Mouse (Mus musculus): ENCODE data around the gene Mtmr10.

Gene Mtmr10

GRCm38 (mm10) chr7:64287414-64288091, at the start of gene Mtmr10:
Gene Mtmr10 (plus strand): TSS chr7:64287653.
- peak; percentile 97 for DNase-seq

- DNase-seq = no peak
Observed at GRCm38 (mm10) chr7:64237747-64238146, 49.7 kb upstream of the Mtmr10 start.

- no peak for DNase-seq
Observed at GRCm38 (mm10) chr7:64238410-64239086, 48.9 kb upstream of the Mtmr10 start.

GRCm38 (mm10) chr7:64239138-64239805, 48.2 kb upstream of the Mtmr10 start:
- no peak for DNase-seq

GRCm38 (mm10) chr7:64239806-64240315, 47.6 kb upstream of the Mtmr10 start:
- no peak for DNase-seq

- no peak for DNase-seq
Observed at GRCm38 (mm10) chr7:64242424-64242823, 45.0 kb upstream of the Mtmr10 start.

- DNase-seq = no peak
Observed at GRCm38 (mm10) chr7:64244371-64244770, 43.1 kb upstream of the Mtmr10 start.

GRCm38 (mm10) chr7:64246713-64247112, 40.7 kb upstream of the Mtmr10 start:
- DNase-seq = no peak

GRCm38 (mm10) chr7:64248352-64248751, 39.1 kb upstream of the Mtmr10 start:
- no peak for DNase-seq

GRCm38 (mm10) chr7:64249715-64250114, 37.7 kb upstream of the Mtmr10 start:
- DNase-seq = no peak

- no peak for DNase-seq
Observed at GRCm38 (mm10) chr7:64250417-64250816, 37.0 kb upstream of the Mtmr10 start.

GRCm38 (mm10) chr7:64253736-64254135, 33.7 kb upstream of the Mtmr10 start:
- no peak for DNase-seq

- no peak for DNase-seq
Observed at GRCm38 (mm10) chr7:64265502-64266279, 21.8 kb upstream of the Mtmr10 start.

GRCm38 (mm10) chr7:64266587-64266986, 20.9 kb upstream of the Mtmr10 start:
- no peak for DNase-seq

GRCm38 (mm10) chr7:64271926-64272325, 15.5 kb upstream of the Mtmr10 start:
- peak; percentile 69 for DNase-seq

GRCm38 (mm10) chr7:64275518-64275917, 11.9 kb upstream of the Mtmr10 start:
- no peak for DNase-seq

GRCm38 (mm10) chr7:64276921-64277320, 10.5 kb upstream of the Mtmr10 start:
- DNase-seq = no peak

GRCm38 (mm10) chr7:64278526-64278925, 8.9 kb upstream of the Mtmr10 start:
- no peak for DNase-seq

- no peak for DNase-seq
Observed at GRCm38 (mm10) chr7:64279548-64279947, 7.9 kb upstream of the Mtmr10 start.

- no peak for DNase-seq
Observed at GRCm38 (mm10) chr7:64286566-64286965, 887 bp upstream of the Mtmr10 start.

GRCm38 (mm10) chr7:64289416-64289815, 2.0 kb downstream of the Mtmr10 start:
- no peak for DNase-seq

- no peak for DNase-seq
Observed at GRCm38 (mm10) chr7:64290431-64290830, 3.0 kb downstream of the Mtmr10 start.

GRCm38 (mm10) chr7:64291722-64292121, 4.3 kb downstream of the Mtmr10 start:
- no peak for DNase-seq
